Mouse (Mus musculus) Muller cell, postnatal 12 days (primary cell): ENCODE measurements at regions not wholly inside any gene's neighbourhood (a gene's known extent, or its start where the extent isn't known, plus 50 kb on each side); places are given as distances from the start of the nearest gene placed in this dataset.
A peak's percentile ranks its signal among the peaks of the same experiment; 100 is the strongest.
"Not testable (repeated sequence)": the region's sequence is repeated elsewhere in the genome, so short reads cannot be mapped to it uniquely, and the experiment has no call there.

Experiments used
- DNase-seq: peaks from one replicate; pipeline ENCODE4 v3.0.0-alpha.2; 2015; ENCODE audit errors: inconsistent ontology term

DNA sequence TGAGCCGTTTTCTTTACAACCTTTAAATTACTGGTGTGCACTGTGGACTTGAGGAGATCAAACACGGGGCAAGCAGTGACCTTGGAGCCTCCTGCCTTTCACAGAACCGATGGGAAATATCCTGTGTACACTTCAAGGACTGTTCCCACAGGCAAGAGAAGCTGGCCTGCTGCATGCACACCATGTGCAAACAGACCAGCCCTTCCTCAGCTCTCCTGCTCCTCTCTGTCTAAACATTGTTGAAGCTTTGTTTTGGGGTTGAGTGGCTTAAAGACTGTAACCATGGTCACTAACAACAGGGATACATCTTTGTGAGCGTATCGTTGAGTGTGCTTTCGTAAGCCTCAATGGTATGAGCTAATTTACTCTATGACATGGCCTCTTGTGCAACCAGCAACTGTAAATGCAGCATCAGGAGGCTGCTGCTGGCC is 50.2 kb upstream of the Agps start:
- DNase-seq = no peak

DNA sequence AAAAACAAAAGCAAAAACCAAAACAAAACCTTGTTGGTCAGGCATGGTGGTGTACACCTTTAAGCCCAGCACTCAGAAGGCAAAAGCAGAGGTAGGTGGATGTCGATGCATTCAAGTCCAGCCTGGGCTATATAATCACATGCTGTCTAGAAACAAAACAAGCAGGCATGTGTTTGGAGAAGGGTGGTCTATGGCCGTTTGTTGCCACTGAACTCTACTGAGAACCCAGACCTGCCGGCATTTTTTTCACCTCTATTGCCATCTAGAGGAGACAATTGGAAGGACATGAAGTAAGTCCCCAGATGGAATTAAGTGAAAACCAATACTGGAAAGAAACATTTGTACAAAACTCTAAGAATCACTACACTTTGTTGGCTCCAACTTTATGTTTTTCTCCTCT is 50.9 kb upstream of the Agps start:
- peak; percentile 49 for DNase-seq

- not testable (repeated sequence) for DNase-seq
Measured at GRCm38 (mm10) chr2:75778628-75779027, 53.3 kb upstream of the Agps start.

GRCm38 (mm10) chr2:75777040-75777451 is 54.9 kb upstream of the Agps start:
- DNase-seq = peak; percentile 31

DNA sequence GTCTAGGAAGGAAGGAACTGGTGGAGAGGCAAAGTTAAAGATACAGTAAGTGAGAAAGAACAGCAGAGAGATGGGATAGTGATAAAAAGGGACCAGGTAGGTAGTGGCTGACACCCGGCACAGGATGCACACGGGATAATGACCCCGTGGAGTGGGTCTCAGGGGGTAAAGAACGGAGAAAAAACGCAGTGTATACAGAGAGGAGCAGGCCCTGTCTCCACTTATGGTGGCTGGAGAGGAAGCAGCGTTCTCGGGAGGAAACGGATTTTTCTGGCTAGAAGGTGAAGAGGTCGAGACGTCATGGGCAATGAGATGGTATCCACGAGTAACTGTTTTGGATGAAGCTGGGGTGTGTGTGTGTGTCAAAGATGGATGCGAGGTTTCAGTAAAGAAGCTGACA is 55.4 kb upstream of the Agps start:
- no peak for DNase-seq

- DNase-seq = no peak
Measured at GRCm38 (mm10) chr2:75775217-75775616, 56.8 kb upstream of the Agps start.

- no peak for DNase-seq
Measured at GRCm38 (mm10) chr2:75773431-75773830, 58.5 kb upstream of the Agps start.

DNA sequence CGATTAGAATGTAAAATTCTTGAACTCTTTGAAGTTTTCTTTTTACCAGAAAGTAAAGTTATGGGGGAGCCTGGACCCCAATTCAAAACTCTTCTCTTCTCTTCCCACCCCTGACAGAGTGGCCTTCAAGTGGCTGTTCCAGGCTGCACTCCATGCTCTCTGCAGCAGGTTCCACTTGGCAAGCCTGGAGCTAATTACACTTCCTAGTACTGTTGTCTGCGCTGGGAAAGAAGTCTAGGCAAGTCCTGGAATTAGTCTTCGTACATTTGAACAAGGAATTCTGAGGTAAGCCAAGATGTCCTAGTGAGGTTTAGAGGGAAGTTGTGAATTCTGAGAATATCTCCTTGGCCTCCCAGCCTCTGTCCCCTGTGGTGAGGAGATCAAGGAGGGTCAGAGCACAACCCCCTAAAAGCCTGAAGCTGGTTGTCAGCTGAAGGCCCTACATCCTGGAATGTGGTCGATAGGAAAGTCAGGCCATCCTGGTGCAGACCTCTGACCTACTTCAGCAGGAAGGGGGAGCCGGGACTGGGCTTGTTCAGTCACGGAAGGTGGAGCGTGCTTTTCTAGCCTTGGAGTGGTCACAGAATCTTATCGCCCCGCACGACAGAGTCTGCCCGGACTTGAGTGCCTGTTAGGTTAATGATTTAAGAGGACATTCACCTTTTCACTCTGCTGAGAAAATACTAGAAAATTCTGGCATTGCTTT is 59.6 kb upstream of the Agps start:
- no peak for DNase-seq

DNA sequence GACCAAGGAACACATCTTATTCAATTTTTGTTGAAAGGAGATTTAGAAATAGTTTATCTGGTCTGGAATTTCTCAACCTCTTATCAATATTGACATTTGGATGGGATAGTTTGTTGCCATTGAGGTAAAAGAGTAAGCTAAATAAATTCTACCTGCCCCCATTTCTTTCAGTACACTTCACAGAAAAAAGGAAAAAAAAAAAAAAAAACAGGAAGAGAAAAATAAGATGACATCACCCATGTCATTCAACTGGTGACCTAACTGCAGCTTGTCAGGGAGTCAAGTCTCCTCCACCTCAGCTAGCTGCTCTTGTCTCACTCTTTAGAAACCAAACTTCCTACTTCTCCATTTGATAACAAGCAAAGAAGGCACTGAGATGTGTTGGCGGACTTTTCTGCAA is 61.3 kb upstream of the Agps start:
- DNase-seq = no peak

DNA sequence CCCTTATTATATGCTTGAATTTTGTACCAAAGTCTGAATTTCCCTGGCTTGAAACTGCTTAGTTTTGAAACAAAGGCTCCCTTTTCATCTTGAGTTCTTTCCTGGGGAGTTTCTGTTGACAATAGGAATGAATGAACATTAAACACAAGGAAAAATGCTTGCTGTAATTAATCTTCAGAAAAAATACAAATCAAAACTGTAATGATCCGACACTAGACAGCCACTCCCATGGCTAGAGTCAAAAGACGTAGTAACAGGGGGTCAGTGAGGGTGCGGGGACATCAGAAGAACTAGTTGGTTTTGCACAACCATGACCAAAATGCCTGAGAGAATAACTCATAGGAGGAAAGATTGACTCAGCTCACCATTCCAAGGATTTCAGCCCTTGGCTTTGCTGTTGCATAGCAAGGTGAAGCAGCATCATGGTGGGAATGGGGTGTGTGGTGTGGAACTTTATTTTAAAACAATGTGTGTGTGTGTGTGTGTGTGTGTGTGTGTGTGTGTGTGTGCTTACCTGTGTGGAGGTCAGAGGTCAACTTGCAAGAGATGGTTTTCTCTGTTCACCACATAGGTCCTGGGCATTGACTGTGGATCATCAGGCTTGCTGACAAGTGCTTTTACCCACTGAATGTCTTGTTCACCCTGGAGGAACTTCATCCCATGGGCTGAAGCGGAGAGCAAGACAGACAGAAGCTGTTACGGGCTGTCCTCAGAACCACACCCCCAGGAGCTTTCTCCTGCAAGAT is 63.2 kb upstream of the Agps start:
- DNase-seq = peak; percentile 77

DNA sequence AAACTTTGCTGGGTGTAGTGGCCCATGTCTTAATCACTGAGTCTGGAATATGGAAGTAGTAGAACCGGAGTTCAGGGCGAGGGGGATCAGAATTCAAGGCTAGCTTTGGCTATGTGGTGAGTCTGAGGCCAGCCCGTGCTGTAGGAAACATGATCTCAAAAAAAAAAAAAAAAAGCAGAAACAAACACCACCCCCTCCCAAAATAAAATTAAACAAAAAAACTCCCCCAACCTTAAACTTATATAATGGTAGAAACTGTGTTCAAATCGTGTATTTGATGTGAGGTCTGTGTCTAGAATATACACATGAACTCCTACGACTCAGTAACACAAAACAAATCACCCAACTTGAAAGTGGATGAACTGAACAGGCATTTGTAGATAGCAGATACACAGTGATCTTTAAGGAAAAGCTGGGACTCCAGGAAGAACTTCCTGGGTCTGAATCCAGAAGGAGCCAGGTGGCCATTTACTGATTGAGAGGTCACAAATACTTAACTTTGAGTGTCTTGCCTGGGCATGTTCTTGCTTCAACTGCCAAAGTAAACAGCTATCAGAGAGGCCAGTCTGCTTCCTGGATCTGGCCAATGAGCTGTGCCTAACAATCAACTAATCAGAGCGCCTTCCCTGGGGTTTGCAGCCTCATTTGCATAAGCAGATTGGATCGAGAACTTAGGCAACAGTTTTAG is 63.6 kb upstream of the Nfe2l2 start:
- DNase-seq = peak; percentile 91

GRCm38 (mm10) chr2:75765403-75765802 is 61.0 kb upstream of the Nfe2l2 start:
- DNase-seq = no peak

- DNase-seq = no peak
Measured at GRCm38 (mm10) chr2:75763252-75763651, 58.8 kb upstream of the Nfe2l2 start.

- DNase-seq = no peak
Measured at GRCm38 (mm10) chr2:75762030-75762429, 57.6 kb upstream of the Nfe2l2 start.

DNA sequence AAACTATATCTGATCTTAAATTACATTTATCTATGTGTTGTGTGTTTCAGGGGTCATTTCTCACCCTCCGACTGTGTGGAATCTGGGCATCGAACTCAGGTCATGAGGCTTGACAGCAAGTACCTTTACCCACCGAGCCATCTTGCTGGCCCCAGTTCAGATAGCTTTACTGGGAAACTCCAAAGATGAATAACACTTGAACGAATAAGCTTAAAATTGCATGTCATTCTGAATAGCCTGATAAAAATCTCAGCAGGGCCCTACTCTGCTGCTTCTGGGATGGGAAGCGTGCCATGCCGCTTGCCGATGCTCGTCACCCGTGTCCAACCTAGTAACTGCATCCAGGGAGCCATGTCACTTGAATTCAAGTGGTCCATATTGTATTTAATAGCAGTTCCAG is 57.2 kb upstream of the Nfe2l2 start:
- DNase-seq = no peak

GRCm38 (mm10) chr2:75759196-75759885 is 54.9 kb upstream of the Nfe2l2 start:
- no peak for DNase-seq

DNA sequence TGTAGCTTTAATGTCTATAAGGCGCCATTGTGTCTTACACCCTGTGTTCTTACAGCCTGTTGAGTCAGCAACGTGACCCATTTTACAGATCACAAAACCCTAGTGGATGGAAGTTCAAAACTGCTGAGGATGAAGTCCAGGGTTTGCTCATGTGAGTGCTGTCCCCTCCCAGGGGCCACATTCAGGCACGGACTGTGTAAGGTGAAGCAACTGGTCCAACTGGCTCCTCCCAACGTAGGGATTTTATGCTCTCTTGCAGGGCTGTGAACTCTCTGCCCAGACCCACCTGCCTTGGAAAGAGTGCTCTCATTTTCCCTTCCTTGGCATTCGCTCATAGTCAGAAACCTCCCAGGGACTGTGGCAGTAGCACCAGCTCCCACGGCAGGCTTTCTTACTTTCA is 53.8 kb upstream of the Nfe2l2 start:
- no peak for DNase-seq

DNA sequence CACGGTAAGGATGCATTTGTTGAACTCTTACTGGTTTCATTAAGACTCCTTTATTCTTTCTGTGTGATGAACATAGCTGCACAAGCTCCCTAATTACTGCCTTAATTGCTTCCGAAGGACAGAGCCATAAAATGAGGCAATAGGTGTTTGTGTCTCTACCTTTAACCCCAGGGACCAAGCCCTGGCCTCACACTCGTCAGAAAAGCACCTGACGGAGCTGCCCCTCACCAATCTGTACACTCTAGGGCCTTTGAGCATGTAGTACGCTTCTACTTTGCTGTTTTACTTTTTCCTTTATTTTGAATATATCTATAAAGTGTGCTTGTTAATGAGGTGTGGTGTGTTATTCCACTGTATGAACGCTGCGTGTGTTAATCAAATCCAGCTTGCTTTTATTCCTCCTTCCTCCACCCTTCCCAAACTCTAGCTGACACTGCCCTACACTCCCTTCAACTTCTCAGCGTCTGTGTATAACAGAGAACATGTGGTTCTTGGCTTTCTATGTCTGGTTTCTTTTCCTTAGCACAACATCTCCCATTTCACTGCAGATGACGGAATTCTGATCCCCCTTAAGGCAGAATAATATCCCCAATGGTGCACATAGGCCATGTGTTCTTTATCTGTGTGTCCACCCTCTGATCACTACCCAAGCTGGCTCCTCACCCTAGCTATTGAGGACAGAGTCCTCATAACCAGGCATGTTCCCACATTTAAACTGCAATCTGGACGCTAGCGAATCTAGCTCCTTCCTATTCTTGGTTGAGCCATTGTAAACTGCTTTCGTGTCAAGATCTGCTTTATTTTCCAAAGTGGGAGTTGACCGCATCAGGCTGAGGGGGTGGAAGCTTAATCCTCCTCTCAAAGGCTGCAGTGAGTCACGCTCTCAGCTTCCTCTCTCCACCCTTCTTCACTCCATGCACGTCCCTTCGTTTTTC is 52.5 kb upstream of the Nfe2l2 start:
- no peak for DNase-seq

- no peak for DNase-seq
Measured at GRCm38 (mm10) chr2:75754606-75755005, 50.2 kb upstream of the Nfe2l2 start.
